Mouse (Mus musculus): ENCODE results near the gene Krt33a.
A peak's percentile ranks its signal among the peaks of the same experiment; 100 is the strongest.

The Krt33a gene

DNA sequence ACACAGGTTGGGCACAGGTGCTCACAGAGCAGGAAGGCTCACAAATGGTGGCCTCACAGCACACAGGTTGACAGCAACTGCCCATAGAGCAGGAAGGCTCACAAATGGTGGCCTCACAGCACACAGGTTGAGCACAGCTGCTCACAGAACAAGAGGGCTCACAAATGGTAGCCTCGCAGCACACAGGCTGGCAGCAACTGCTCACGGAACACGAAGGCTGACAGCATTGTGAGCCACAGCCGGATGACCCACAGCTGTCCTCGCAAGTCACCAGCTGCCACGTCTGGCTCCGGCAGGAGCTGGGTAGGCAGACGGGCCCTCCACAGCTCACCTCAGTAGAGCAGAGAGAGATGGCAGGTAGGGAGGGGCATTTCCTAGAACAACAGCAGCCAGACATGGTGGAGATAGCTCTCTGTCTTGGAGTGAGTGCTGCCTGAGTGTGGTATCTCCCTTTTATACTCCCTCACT is 29.8 kb downstream of the Krt33a start, which contains the start of gene Krtap16-1:
Gene Krtap16-1 (minus strand): TSS at position 418 of the 468 bp plus-strand sequence.
- no peak for DNase-seq (ENCODE audit: low read depth, low spot score)

GRCm38 (mm10) chr11:99985291-99986092 is 30.5 kb downstream of the Krt33a start:
- DNase-seq (ENCODE audit: low read depth, low spot score) = no peak

- no peak for DNase-seq (ENCODE audit: low read depth, low spot score)
Observed at GRCm38 (mm10) chr11:99983442-99983841, 32.6 kb downstream of the Krt33a start.

- no peak for DNase-seq (ENCODE audit: low read depth, low spot score)
Observed at GRCm38 (mm10) chr11:99982731-99983130, 33.3 kb downstream of the Krt33a start.

GRCm38 (mm10) chr11:99978953-99979352 is 37.1 kb downstream of the Krt33a start, which contains the start of gene Krtap29-1:
Gene Krtap29-1, minus strand, starts transcription at chr11:99979053.
- no peak for DNase-seq (ENCODE audit: low read depth, low spot score)

- peak; percentile 9 for DNase-seq (ENCODE audit: low read depth, low spot score)
Observed at GRCm38 (mm10) chr11:99965961-99966360, 50.1 kb downstream of the Krt33a start.

GRCm38 (mm10) chr11:99964213-99964612 is 51.8 kb downstream of the Krt33a start:
- no peak for DNase-seq (ENCODE audit: low read depth, low spot score)

Measured in forelimb bud, embryonic 11.5 days (tissue).